Mouse (Mus musculus) small intestine, adult 2 months (tissue): ENCODE measurements around the gene Defb48. TPM values are rescaled to one million over a fixed set of nuclear protein-coding genes. Genes with fewer than 3 reads are reported as not detected.
A peak's percentile ranks its signal among the peaks of the same experiment; 100 is the strongest.

Source experiments
- H3K27ac ChIP-seq: fragments of 200-500 bp; 2 replicates; pipeline ENCODE4 v1.5.1; 2012; ENCODE audit warnings: low read depth, low read length, control low read depth, inconsistent platforms; ENCODE audit not compliant: insufficient read depth
- H3K27me3 ChIP-seq: fragments of 200-500 bp; 2 replicates; pipeline ENCODE4 v1.6.1; 2012; ENCODE audit warnings: mild to moderate bottlenecking, moderate library complexity, low read length, inconsistent platforms; ENCODE audit not compliant: control insufficient read depth, insufficient read depth
- H3K36me3 ChIP-seq: fragments of 200-500 bp; 2 replicates; pipeline ENCODE4 v1.6.1; 2012; ENCODE audit warnings: mild to moderate bottlenecking, low read length, control low read depth, inconsistent platforms; ENCODE audit not compliant: control insufficient read depth, insufficient read depth
- H3K4me1 ChIP-seq: fragments of 200-500 bp; 2 replicates; pipeline ENCODE4 v1.6.1; 2012; ENCODE audit warnings: low read length, inconsistent platforms, mixed read lengths; ENCODE audit not compliant: control insufficient read depth, insufficient read depth, insufficient read length
- H3K4me3 ChIP-seq: fragments of 200-500 bp; 2 replicates; pipeline ENCODE4 v1.5.1; 2012; ENCODE audit warnings: low read depth, mild to moderate bottlenecking, control low read depth, inconsistent platforms, low read length, moderate library complexity
- CTCF ChIP-seq: fragments of 200-500 bp; IDR thresholded peaks from 2 replicates; pipeline ENCODE4 v1.5.1; 2012; ENCODE audit warnings: low read depth, mild to moderate bottlenecking, control low read depth, inconsistent platforms, low read length, moderate library complexity, mixed read lengths; ENCODE audit not compliant: insufficient replicate concordance, insufficient read length; ENCODE audit errors: extremely low read depth
- POLR2A ChIP-seq: fragments of 200-500 bp; IDR thresholded peaks from 2 replicates; pipeline ENCODE4 v1.6.1; 2012; ENCODE audit warnings: low read depth, mild to moderate bottlenecking, control low read depth, inconsistent platforms, low read length, moderate library complexity
- whole genome bisulfite sequencing: fragments of 180-500 bp; shearing (Covaris S2); methylation state at CpG from one replicate; pipeline ENCODE4 v1.1.7; 2018; 5-methylcytosine and 5-hydroxymethylcytosine counted together
- polyA plus RNA-seq: library from polyadenylated mRNA; depleted of rRNA; stranded (reverse); fragments of >200 nt; gene quantifications from 2 replicates; pipeline ENCODE4 v1.2.3, GENCODE M21; 2012

Gene Defb48
- polyA plus RNA-seq, 1 experiment = not detected

GRCm38 (mm10) chr14:62997777-62998176 lies 13.5 kb upstream of the Defb48 start, which contains the start of gene Defb47:
Gene Defb47 (plus strand): TSS chr14:62998077.
- Histone ChIP-seq H3K27ac (no peak within 1 kb of the TSS), H3K27me3 (no peaks in the 10 kb centered on the region), H3K36me3 (no peaks in the 10 kb centered on the region), H3K4me3 (no peak within 1 kb of the TSS), H3K4me1 (no peaks in the 10 kb centered on the region)
- 77% methylated on average over 8 of the region's 8 CpGs for WGBS
- no peak for TF ChIP-seq CTCF
- no peak for TF ChIP-seq POLR2A

- Histone ChIP-seq H3K4me3 (no peak overlapping the region), H3K27ac (no peak overlapping the region), H3K36me3 (no peaks in the 10 kb centered on the region), H3K27me3 (no peaks in the 10 kb centered on the region), H3K4me1 (no peaks in the 10 kb centered on the region)
- no peak for TF ChIP-seq CTCF
- TF ChIP-seq POLR2A = no peak
- 73% methylated on average over 7 of the region's 7 CpGs for WGBS
These were observed 7.7 kb upstream of the Defb48 start for GRCm38 (mm10) chr14:62991849-62992510.

GRCm38 (mm10) chr14:62991271-62991670 lies 7.0 kb upstream of the Defb48 start:
- WGBS = 74% methylated on average over 3 of the region's 3 CpGs
- TF ChIP-seq CTCF (no peak), POLR2A (no peak)
- no peaks in the 10 kb centered on the region for H3K27me3 ChIP-seq

GRCm38 (mm10) chr14:62979815-62980214 lies 4.5 kb downstream of the Defb48 start:
- no peaks in the 10 kb centered on the region for H3K36me3 ChIP-seq
- 50% methylated on average over 1 of the region's 1 CpGs for WGBS
- no peak overlapping the region for H3K4me3 ChIP-seq
- H3K27me3 ChIP-seq = no peaks in the 10 kb centered on the region; the same call in 1 of the 2 replicates
- no peak overlapping the region for H3K27ac ChIP-seq
- TF ChIP-seq POLR2A (no peak), CTCF (no peak)
- no peaks in the 10 kb centered on the region for H3K4me1 ChIP-seq

More at GRCm38 (mm10) chr14:62991271-62991670, 7.0 kb upstream of the Defb48 start:
- no peak overlapping the region for H3K4me3 ChIP-seq
- no peak overlapping the region for H3K27ac ChIP-seq
- no peaks in the 10 kb centered on the region for H3K36me3 ChIP-seq
- H3K4me1 ChIP-seq = no peaks in the 10 kb centered on the region

- no peak overlapping the region for H3K4me3 ChIP-seq
- no peaks in the 10 kb centered on the region; the same call in 1 of the 2 replicates for H3K27me3 ChIP-seq
- 8% methylated on average over 5 of the region's 5 CpGs for WGBS
- H3K27ac ChIP-seq = no peak overlapping the region
- H3K4me1 ChIP-seq = no peaks in the 10 kb centered on the region
- no peaks in the 10 kb centered on the region for H3K36me3 ChIP-seq
- TF ChIP-seq POLR2A (no peak), CTCF (peak; percentile 73; the same call in 1 of the 2 replicates)
These were observed 9.3 kb downstream of the Defb48 start for GRCm38 (mm10) chr14:62975046-62975445.

GRCm38 (mm10) chr14:62965811-62966520 lies 18.3 kb downstream of the Defb48 start:
- Histone ChIP-seq H3K27ac (no peak overlapping the region), H3K27me3 (no peaks in the 10 kb centered on the region), H3K36me3 (no peaks in the 10 kb centered on the region), H3K4me1 (0 out of 2 replicates have a peak, but pooled peaks cover 2% of the 10 kb centered on the region), H3K4me3 (peak overlapping the region; percentile 31)
- TF ChIP-seq POLR2A (no peak), CTCF (no peak)
- WGBS = 25% methylated on average over 15 of the region's 15 CpGs

GRCm38 (mm10) chr14:62965342-62965741 lies 19.0 kb downstream of the Defb48 start:
- Histone ChIP-seq H3K27me3 (no peaks in the 10 kb centered on the region), H3K4me1 (0 out of 2 replicates have a peak, but pooled peaks cover 2% of the 10 kb centered on the region), H3K36me3 (no peaks in the 10 kb centered on the region), H3K4me3 (no peak overlapping the region), H3K27ac (no peak overlapping the region)
- TF ChIP-seq CTCF (no peak), POLR2A (no peak)
- WGBS = 80% methylated on average over 5 of the region's 5 CpGs
